Mouse (Mus musculus): ENCODE measurements around the gene Faf2.
A peak's percentile ranks its signal among the peaks of the same experiment; 100 is the strongest.

Gene Faf2

DNA sequence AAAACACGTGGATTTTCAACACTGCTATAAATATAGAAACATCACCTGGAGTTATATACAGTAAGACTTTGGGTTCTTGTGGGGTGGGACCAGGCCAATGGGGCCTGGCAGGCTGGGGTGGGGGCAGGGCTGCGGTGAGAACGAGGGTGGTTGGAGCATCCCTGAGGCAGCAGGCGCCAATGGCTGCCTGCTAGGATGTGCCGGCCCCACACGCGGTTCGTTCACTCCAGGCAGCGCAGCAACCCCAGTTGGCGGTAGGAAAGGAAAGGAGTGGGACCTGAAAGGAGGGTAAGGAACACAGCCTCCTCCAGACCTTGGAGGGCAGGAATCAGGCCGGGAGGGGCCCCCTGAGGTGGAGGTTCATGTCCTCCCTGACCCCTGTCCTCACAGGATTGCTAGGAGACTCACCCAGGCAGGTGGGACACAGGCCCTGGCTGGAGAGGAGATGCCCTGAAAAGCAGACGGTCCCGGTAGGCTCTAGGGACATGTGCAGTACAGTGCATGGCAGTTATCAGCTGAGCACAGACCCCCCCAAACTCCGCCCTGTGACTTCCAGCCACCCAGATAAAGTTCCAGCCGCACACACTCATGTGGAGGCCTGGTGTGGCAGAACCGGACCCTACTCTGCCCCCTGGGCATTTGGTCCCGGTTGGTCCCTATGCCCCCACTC is 58.7 kb downstream of the Faf2 start:
- DNase-seq (ENCODE audit: low read depth, low spot score): no peak

- DNase-seq (ENCODE audit: low read depth, low spot score): no peak
Observed at GRCm38 (mm10) chr13:54681291-54681690, 59.7 kb downstream of the Faf2 start.

- no peak for DNase-seq (ENCODE audit: low read depth, low spot score)
Observed at GRCm38 (mm10) chr13:54683301-54683700, 61.7 kb downstream of the Faf2 start.

GRCm38 (mm10) chr13:54684140-54684896 is 62.7 kb downstream of the Faf2 start:
- DNase-seq (ENCODE audit: low read depth, low spot score): no peak

DNA sequence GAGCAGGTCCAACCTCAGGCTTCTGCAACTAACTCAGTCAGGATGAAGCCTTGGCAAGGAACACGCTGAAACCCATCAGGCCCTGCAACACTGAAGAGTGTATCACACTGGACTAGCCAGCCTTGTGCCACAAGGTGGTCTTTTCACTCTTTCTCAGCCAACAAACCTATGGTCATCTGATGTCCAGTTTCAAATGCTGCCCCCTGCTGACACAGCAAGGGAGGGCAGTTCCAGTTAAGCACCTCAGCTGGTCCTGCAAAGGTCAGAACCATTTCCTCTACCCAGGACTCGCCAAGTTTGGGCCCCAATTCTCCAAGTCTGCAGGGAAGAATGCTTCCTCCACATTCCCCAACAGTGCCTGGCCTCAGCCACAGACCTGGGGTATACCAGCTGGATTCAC is 63.6 kb downstream of the Faf2 start:
- no peak for DNase-seq (ENCODE audit: low read depth, low spot score)

DNA sequence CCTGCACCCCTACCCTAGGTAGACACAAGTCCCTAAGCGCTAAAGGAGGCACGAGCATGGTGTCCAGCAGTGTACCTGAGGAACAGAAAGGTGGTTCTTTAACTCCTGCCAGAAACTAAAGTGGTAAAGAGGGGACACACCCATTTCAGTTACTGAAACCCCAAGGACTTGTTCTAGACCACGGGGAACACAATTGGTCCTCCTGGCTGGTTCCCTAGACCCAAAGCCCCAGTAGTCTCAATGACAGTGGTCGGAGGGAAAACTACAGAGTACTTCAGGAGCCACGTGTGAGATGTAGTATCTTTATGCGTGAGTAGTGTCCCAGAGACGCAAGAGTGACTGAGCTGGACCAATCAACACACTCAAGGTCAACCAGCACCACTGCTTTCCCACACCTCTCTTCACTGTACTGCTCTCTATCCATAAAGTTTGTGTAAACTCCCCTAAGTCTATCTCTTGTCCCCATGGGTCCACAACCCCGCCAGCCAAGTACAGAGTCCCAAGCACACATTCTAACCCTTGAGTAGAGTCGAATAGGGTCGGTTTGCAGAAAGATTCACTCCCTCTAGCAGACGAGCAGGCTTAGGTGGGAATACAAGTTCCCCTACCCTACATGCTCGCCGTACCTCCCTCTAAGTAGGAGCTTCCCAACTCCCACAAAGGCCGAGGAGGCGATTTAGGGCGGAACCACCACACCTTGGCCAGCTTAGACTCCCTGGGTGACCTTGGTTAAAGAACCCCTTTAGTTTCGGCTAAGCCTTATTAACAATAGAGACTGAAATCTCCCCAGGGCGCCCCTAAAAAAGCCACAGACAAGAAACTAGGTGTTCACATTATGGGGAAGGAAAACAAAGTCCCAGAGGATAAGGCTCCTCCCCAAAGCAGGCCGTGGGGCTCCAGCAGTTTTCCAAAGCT is 64.8 kb downstream of the Faf2 start:
- no peak for DNase-seq (ENCODE audit: low read depth, low spot score)

DNA sequence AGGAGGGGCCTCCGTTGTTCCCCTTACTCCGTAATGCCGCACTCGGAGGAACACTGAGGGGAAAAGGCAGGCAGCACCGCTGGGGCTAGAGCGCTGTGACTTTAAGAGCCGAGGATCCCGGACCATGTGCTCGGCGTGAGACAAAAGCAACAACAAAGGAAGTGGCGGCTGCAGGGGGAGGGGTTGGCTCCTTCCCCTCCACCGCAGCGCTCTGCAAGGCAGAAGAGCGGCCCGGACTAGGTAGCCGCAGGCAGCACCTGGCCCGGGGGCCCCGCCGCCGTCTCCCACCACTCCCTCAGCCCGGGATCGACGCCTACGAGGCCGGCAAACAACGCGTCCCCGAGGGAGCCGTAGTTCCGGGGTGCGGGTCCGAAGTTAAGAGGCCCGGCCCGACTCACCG is 65.5 kb downstream of the Faf2 start:
- peak; percentile 54 for DNase-seq (ENCODE audit: low read depth, low spot score)

GRCm38 (mm10) chr13:54687575-54688424 is 66.2 kb downstream of the Faf2 start:
- DNase-seq (ENCODE audit: low read depth, low spot score): peak; percentile 95

DNA sequence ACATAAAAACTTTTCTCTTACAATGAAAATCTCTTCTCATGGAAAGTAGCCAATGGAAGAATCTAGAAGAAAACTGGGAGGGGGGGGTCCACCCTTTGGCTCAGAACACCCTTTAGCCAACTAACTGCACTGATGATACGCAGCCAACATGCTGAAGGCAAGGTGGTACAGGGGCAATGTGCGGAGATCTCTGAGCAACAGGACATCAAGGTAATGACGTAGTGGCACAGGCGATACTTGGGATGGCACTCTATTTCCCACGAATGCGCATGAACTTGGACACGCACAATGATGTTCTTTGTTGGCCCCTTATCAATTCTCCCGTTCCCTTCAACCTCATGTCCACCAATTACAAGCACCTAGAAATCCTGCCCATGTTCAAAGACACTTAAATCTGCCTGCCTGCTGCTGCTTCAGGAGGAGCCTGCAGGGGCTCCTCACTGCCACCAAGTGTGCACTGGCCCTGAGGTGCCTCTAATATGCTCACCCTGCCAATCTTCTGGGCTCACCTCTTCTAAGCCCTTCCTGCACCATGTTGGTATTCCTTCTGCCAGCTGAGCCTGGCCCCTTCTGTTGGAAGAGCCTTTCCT is 68.7 kb downstream of the Faf2 start:
- DNase-seq (ENCODE audit: low read depth, low spot score): no peak

- no peak for DNase-seq (ENCODE audit: low read depth, low spot score)
Observed at GRCm38 (mm10) chr13:54691737-54692136, 70.2 kb downstream of the Faf2 start.

GRCm38 (mm10) chr13:54692711-54693557 is 71.3 kb downstream of the Faf2 start:
- DNase-seq (ENCODE audit: low read depth, low spot score): no peak

- DNase-seq (ENCODE audit: low read depth, low spot score): peak; percentile 99
Observed at GRCm38 (mm10) chr13:54693558-54694347, 72.2 kb downstream of the Faf2 start, which contains the start of gene Rnf44. Gene Rnf44, minus strand, starts transcription at chr13:54693907.

DNA sequence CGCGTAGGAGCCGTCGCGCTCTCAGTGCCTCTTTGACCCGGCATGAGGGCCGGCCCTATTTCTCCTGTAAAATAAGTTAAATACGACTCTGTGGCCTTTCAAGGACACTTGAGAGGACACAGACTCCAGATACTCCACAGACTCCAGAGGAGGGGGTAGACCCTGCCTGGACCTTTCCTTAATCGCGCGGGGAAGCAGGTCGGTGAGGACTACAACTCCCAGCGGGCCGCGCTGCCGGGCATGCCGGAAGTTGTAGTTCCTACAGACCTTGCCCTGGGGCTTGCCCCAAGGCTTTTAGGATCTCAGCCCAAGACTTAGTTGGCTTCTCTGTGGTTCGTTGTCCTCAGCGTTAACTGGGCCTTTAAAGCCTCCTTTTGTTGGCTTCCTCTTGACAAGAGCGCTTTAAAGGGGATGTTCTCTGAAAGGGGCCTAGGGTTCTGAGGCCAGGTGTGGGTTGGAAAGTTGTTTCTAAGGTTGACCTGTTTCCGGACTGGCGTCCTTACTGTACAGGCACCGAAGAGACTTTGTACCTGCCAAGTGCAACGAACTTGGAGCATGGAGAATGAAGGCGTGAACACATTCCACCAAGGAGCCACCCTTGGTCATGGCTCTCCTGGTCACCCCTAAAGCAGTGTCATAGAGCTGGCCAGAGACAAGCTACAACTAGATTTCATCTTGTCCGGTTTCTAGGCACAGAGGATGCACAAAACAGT is 72.9 kb downstream of the Faf2 start:
- no peak for DNase-seq (ENCODE audit: low read depth, low spot score)

- DNase-seq (ENCODE audit: low read depth, low spot score): no peak
Observed at GRCm38 (mm10) chr13:54695479-54696230, 74.1 kb downstream of the Faf2 start.

DNA sequence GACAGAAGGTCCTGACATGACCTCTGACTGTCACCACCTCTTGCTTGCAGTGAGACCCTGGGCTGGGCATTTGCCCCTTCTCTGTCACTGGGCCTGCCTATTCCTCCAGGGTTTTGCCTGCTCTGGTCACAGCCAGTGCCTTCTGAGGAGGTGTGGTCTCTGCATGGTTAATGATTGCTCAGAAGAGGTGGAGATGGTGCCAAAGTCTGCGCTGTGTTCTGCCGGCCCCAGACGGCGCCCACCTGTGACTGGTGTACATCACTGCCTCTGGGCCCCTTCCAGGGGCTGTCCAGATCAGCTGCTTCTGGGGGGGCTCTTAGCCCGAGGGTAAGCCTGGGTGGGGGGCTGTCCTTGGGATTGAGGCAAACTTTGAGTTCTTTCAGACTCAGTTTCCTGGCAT is 79.7 kb downstream of the Faf2 start, which contains the start of gene Cdhr2:
Gene Cdhr2, plus strand, starts transcription at position 219 of the 400 bp plus-strand sequence.
- DNase-seq (ENCODE audit: low read depth, low spot score): no peak

- DNase-seq (ENCODE audit: low read depth, low spot score): no peak
Observed at GRCm38 (mm10) chr13:54702507-54702906, 80.9 kb downstream of the Faf2 start.

DNA sequence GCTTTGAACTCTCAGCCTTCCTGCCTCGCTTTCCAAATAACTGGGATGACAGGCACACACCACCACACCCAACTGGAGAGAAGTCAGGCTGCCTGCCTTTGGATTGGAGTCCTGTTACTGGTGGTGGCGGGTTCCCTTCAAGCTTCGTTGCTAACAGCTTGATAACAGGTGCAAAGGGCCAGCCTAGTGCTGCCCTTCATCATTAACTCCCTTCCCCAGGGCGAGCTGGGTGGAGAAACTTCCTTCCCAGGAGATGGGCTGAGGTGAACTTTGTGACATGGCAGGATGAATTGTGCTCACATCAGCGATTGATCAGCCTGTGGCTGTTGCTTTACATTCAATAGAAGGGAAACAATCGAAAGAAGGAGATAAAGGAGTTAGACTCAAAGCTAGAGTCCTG is 83.3 kb downstream of the Faf2 start:
- no peak for DNase-seq (ENCODE audit: low read depth, low spot score)

- no peak for DNase-seq (ENCODE audit: low read depth, low spot score)
Observed at GRCm38 (mm10) chr13:54710866-54711265, 89.3 kb downstream of the Faf2 start.

All from skeletal muscle tissue, adult 2 months (tissue).